Mouse (Mus musculus) bone marrow macrophage, adult 2 months (primary cell): ENCODE data around the gene Hip1r. TPM values are rescaled to one million over a fixed set of nuclear protein-coding genes. Genes with fewer than 3 reads are reported as not detected.
"Not testable (repeated sequence)": the region's sequence is repeated elsewhere in the genome, so short reads cannot be mapped to it uniquely, and the experiment has no call there.

Experiments
- H3K27ac ChIP-seq: 2 replicates; pipeline ENCODE4 v1.5.1; 2012; ENCODE audit warnings: low read depth, low read length; ENCODE audit not compliant: insufficient read depth
- H3K4me1 ChIP-seq: 2 replicates; pipeline ENCODE4 v1.6.1; 2012; ENCODE audit warnings: low read length; ENCODE audit not compliant: control insufficient read depth, insufficient read depth
- H3K4me3 ChIP-seq: 2 replicates; pipeline ENCODE4 v1.5.1; 2012; ENCODE audit warnings: mild to moderate bottlenecking, low read length, moderate library complexity; ENCODE audit not compliant: insufficient read depth
- CTCF ChIP-seq: IDR thresholded peaks from 2 replicates; pipeline ENCODE4 v1.5.1; 2012; ENCODE audit warnings: low read depth, mild to moderate bottlenecking, low read length, moderate library complexity
- POLR2A ChIP-seq: IDR thresholded peaks from 2 replicates; pipeline ENCODE4 v1.6.1; 2012; ENCODE audit warnings: mild to moderate bottlenecking, low read depth, low read length, borderline replicate concordance
- polyA plus RNA-seq: library from polyadenylated mRNA; stranded (reverse); fragments of >200 nt; gene quantifications from 2 replicates; pipeline ENCODE4 v1.2.4, GENCODE M21; 2012; ENCODE audit not compliant: missing spikeins, insufficient read depth, insufficient read length

Gene Hip1r
- polyA plus RNA-seq, 1 experiment: 0.51 TPM

DNA sequence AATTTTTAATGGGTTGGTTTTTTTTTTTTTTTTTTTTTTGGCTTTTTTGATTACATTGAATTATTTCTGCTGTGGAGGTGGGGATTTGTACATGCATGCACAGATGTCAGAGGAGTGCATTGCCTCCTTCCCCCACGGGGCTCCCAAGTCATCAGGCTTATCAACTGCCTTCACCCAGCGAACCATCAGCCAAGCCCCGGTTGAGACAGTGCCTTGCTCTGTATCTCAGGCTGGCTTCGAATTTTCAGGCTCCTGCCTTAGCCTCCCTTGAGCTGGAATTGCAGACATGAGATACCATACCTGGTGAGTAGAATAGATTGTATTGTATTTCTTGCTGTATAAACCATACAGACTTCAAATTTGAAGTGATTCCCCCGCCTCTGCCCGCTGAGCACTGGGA, 66.2 kb downstream of the Hip1r start:
- TF ChIP-seq POLR2A (no peak), CTCF (no peak)
- peaks cover 11% of the 10 kb centered on the region for H3K4me1 ChIP-seq

DNA sequence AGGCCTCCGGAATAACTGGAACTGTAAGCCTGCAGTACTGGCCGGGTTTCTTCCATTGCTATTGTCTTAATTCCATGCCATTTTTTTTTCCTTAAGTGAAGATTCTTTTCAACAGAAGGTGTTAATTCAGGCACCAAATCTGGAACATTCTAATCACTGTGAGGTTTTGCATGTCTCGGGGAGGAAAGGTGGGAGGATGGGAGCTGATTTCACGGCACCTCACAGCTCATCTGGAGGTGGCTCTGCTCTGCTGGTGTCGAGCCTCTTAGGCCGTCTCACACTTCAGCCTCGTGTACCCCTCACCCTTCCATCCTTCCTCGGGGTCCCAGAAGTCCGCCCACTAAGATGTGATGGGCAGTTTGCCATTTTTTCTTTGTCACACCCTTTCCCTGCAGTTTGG, 67.7 kb downstream of the Hip1r start:
- Histone ChIP-seq H3K27ac (no peak overlapping the region), H3K4me1 (peaks cover 12% of the 10 kb centered on the region), H3K4me3 (no peak overlapping the region)
- no peak for TF ChIP-seq CTCF
- TF ChIP-seq POLR2A: no peak

More for the DNA sequence above, 66.2 kb downstream of the Hip1r start:
- Histone ChIP-seq H3K27ac (no peak overlapping the region), H3K4me3 (no peak overlapping the region)

DNA sequence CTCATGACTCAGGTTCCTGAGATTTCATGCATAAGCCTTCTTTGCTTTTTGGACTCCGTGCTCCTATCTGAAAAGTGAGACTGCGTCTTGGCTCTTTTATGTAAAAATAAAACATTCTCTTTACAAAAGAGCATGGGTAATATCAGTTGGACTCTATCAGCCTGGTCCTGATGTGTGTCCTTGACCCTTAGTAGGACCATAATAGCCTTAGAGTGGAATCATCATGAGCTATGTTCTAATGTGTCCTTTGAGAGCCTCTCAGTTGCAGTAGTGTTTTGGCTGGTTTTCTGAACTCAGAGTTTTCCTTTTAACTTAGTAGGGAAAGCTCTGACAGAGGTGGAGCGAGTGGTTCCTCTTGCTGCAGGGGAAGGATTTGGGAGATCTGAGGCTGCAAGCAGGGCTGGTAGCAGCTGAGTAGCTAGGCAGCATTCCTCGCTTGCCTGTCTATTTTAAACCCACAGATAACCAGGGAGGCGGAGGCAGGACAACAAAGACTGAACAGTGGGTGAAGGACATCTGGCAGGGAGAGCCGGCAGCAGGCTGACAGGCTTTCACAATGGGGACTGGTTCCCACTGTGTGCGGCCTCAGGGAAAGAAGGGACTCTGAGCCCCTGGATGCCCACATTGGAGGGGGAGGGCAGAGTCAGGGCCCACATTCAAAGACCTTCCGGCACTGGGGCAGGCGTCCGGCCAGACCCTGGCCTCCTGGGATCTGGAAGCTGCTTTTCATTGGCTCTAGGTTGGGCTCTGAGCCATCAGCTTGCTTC, 70.0 kb downstream of the Hip1r start:
- Histone ChIP-seq H3K4me3 (no peak overlapping the region), H3K4me1 (peaks cover 23% of the 10 kb centered on the region), H3K27ac (no peak overlapping the region)
- TF ChIP-seq POLR2A (no peak), CTCF (no peak)

DNA sequence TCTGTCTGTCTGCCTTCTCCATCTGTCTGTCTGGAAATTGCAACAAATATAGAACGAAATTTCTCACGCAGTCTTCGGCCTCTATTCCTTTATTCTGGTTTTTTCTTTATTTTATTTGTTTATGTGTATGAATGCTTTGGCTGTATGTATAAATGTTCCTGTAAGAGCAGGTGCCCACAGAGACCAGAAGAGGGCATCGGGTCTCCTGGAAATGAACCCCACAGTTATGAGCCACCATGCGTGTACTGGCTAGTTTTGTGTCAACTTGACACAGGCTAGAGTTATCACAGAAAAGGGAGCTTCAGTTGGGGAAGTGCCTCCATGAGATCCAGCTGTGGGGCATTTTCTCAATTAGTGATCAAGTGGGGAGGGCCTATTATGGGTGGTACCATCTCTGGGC, 70.6 kb downstream of the Hip1r start:
- Histone ChIP-seq H3K27ac (no peak overlapping the region), H3K4me3 (no peak overlapping the region), H3K4me1 (peaks cover 29% of the 10 kb centered on the region)
- TF ChIP-seq POLR2A: no peak
- TF ChIP-seq CTCF: no peak

DNA sequence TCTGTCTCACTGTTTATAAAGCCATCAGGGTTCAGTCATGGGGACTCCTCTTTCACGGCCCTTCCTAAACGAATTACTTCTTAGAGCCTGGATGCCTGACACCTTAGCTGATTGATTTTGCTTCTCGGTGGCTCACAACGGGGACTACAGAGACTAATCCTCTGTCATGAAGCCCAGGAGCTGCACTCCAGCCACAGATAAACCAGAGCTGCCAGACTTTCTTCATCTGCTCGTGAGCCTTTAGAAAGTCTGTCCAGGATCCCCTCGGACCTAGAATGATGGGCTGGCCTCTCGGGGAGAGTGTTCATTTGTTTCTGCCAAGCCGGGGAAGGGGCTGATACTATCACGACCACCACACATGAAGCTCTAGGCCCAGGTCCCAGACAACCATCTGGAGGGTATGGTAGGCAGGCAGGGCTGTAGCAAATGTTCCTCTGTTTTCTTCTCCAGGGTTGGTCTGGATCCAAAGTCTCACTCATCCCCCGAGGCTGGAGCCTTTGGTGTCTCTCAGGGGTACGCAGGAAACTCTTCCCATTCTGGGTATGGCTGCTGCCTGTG, 72.1 kb downstream of the Hip1r start:
- Histone ChIP-seq H3K4me3 (no peak overlapping the region), H3K27ac (no peak overlapping the region), H3K4me1 (peaks cover 42% of the 10 kb centered on the region)
- no peak for TF ChIP-seq POLR2A
- no peak for TF ChIP-seq CTCF

DNA sequence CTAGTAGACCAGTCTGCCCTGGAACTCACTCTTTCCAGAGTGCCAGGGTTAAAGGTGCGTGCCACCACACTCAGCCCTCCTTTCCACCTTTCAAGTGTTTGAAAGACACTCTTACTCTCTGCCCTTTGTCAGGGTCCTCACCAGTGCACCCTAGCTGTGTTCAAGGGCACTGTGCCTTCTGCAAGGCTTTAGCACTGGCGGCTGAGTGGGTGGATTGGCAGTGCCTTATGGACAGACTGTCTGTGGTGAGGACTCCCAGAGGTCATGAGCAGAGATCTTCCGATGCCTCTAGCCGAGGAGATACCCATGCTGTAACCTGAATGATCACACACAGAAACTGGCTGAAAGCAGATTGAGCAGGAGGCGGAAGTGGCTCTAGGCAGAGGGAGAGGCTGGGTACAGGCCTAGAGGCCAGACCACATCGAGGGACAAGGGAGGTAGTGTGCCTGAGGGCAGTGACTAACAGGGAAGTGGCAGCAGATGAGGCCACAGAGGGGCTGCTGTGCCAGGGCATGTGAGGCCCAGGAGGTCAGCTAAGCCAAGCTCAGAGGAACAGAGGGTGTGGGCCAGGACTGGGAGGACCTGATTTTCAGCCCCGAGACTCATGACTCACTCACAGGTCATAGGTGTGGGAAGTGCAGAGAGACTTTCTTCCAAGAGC, 73.4 kb downstream of the Hip1r start:
- H3K4me1 ChIP-seq: peaks cover 54% of the 10 kb centered on the region
- H3K4me3 ChIP-seq: no peak overlapping the region
- TF ChIP-seq POLR2A (no peak), CTCF (no peak)
- peak overlapping the region; percentile 77 for H3K27ac ChIP-seq

DNA sequence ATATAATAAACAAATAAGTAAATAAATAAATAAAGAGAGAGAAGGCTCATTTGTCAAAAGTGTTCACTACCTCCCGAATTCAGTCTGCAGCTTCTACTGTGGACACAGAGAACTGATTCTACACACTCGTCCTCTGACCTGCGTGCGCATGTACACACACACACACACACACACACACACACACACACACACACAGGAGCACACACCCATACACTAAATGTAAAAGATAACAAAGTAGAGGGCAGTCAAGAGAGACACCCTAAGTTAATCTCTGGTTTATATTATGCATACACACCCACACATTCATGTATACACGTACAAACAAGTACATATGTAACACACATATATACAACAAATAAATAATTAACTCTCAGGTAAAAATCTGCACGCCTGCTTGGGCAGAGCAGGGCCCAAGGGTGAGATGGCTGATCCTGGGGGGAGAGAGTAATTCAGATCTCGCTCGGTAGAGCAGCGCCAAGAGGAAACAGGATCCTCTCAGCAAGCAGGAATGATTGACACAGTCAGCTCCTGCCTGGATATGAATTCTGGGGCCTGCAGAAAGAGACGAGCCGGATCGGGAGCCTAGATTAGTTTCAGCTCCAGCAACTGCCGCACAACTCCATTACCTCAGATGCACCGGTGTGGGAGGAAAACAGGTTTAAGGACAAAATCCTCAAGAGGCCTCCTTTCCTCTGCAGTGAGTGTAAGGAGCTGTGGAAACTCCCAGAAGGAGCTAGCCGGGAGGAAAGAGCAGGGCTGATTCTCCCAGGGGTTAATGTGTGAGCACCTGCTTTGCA, 76.0 kb downstream of the Hip1r start:
- TF ChIP-seq POLR2A: no peak
- TF ChIP-seq CTCF: 0 out of 2 replicates have a peak, but pooled peaks have one; percentile 9
- H3K4me1 ChIP-seq: peaks cover 56% of the 10 kb centered on the region
- H3K27ac ChIP-seq: peak overlapping the region; percentile 94
- peak overlapping the region; percentile 11; the same call in 1 of the 2 replicates for H3K4me3 ChIP-seq

DNA sequence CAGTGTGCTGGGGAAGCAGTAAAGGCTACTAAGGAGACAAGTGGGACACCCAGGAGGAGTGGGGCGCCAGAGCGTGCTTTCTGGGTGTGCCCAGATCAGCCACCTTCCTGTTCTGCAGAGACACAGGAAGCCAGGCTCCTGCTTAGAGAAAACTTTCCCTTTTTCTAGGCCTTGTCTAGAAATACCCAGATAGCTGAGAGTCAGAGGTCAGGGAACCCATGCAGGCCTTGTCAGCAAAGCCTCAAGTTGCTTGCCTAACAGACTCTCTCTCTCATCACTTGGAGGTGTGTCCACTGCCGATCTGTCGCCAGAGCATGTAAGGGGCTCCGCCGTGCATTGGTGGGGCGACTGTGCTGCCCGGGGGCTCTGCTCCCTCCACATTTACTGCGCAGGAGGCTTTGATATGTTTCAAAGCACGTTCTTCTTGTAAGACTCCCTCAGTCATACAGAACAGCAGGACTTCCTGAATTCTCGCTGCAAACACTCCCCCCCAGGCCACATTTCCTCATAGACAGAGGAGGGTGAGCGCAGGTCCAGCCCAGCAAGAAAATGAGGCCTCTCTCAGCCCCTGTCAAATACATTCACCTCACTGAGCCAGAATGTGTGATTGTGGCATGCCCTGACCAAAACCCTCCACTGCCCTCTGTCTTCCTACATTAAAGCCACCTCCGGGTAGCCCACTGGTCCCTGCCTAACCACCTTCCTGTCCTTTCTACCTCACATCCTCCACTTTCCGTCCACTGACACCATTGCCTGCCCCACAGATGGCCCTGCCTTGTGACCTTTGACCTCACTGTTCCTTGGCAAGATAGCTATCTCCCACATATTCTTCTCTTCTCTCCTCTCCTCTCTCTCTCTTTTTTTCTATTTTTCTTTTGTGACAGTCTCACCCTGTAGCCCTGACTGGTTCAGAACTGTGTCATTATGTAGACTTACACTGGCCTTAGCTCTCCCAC, 76.9 kb downstream of the Hip1r start:
- no peak for TF ChIP-seq CTCF
- no peak for TF ChIP-seq POLR2A
- Histone ChIP-seq H3K27ac (peak overlapping the region; percentile 94), H3K4me1 (peaks cover 56% of the 10 kb centered on the region), H3K4me3 (peak overlapping the region; percentile 11; the same call in 1 of the 2 replicates)

DNA sequence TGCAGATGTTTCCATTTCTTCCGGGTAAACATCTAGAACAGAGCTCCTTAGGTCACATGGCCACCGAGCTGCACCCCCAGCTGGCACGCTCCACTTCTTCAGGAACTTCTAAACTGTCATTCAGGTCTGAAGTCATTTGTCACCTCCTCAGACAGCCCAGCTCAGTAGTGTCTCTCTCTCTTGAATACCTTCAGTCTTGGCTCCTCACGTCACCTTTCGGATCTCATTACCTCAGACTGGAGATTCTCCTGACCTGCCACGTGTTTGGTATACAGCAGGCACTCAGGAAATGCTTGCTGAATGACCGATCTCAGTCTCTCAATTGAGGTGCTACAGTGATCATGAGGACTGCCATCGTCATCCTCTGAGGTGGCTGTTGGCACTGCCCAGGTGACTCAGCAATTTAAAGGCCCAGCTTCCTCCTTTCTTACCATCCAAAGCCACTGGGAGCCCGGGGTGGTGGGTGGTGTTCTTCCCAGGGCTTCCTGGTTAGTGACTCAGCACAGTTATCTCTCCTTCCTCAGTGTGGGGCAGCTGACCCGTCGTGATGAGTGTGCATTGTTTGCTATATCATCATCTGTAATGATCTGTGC, 78.6 kb downstream of the Hip1r start:
- TF ChIP-seq CTCF (no peak), POLR2A (no peak)
- Histone ChIP-seq H3K27ac (peak overlapping the region; percentile 79), H3K4me3 (peak overlapping the region; percentile 34), H3K4me1 (peaks cover 47% of the 10 kb centered on the region)

DNA sequence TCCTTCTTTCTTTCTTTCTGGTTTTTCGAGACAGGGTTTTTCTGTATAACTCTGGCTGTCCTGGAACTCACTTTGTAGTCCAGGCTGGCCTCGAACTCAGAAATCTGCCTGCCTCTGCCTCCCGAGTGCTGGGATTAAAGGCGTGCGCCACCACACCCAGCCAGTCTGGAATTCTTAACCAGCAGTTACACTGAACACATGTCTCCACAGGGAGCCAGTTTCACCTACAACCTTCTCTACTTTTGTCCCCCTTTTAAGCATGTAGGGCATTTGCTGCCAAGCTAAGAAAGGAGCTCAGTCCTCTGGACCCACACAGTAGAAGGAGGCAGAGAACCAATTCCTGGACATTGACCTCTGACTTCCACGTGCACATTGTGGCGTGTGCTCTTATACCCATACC, 79.2 kb downstream of the Hip1r start:
- H3K27ac ChIP-seq: peak overlapping the region; percentile 79; the same call in 1 of the 2 replicates
- peaks cover 41% of the 10 kb centered on the region for H3K4me1 ChIP-seq
- not testable (repeated sequence) for H3K4me3 ChIP-seq
